Mouse (Mus musculus) forebrain, embryonic 13.5 days (tissue): ENCODE results near the gene Sfmbt2. TPM values are rescaled to one million over a fixed set of nuclear protein-coding genes. Genes with fewer than 3 reads are reported as not detected.

Source experiments
- ATAC-seq: fragments of 200-750 bp; cut with Nextera tagmentation; 2 replicates; pipeline ENCODE4 v1.8.0; 2017
- H3K27ac ChIP-seq: fragments of 300-500 bp; sonication (generic); 2 replicates; pipeline ENCODE4 v1.5.1; 2015; ENCODE audit warnings: inconsistent platforms, mild to moderate bottlenecking, moderate library complexity
- H3K27me3 ChIP-seq: fragments of 300-500 bp; sonication (generic); 2 replicates; pipeline ENCODE4 v1.6.1; 2015; ENCODE audit warnings: mild to moderate bottlenecking, inconsistent platforms
- H3K36me3 ChIP-seq: fragments of 300-500 bp; sonication (generic); 2 replicates; pipeline ENCODE4 v1.6.1; 2015; ENCODE audit warnings: mild to moderate bottlenecking, inconsistent platforms; ENCODE audit not compliant: poor library complexity, severe bottlenecking
- H3K4me1 ChIP-seq: fragments of 300-500 bp; sonication (generic); 2 replicates; pipeline ENCODE4 v1.6.1; 2015; ENCODE audit warnings: inconsistent platforms
- H3K4me2 ChIP-seq: fragments of 300-500 bp; sonication (generic); 2 replicates; pipeline ENCODE4 v1.6.1; 2015; ENCODE audit warnings: inconsistent platforms, mild to moderate bottlenecking, moderate library complexity
- H3K4me3 ChIP-seq: fragments of 300-500 bp; sonication (generic); 2 replicates; pipeline ENCODE4 v1.5.1; 2015; ENCODE audit warnings: mild to moderate bottlenecking, inconsistent platforms
- H3K9ac ChIP-seq: fragments of 300-500 bp; sonication (generic); 2 replicates; pipeline ENCODE4 v1.6.1; 2015; ENCODE audit warnings: mild to moderate bottlenecking, inconsistent platforms
- H3K9me3 ChIP-seq: fragments of 300-500 bp; sonication (generic); replicated peaks from 2 replicates; pipeline ENCODE4 v1.6.1; 2016; ENCODE audit warnings: inconsistent platforms
- WGBS: fragments of 180-500 bp; shearing (Covaris S2); methylation state at CpG from one replicate; pipeline ENCODE4 v1.1.7; 2015; 5-methylcytosine and 5-hydroxymethylcytosine counted together
- microRNA counts: library from miRNA; unstranded; fragments of <30 nt; microRNA quantifications from one replicate; lab custom pipeline; 2016
- microRNA-seq: library from miRNA; unstranded; fragments of <30 nt; microRNA quantifications from one replicate; pipeline ENCODE4, GENCODE M21; 2016
- polyA plus RNA-seq: library from polyadenylated mRNA; unstranded; fragments of >200 nt; fragmentation: Nextera tagmentation; extraction: Ambion mirVana; gene quantifications from 2 replicates; pipeline ENCODE4 v1.2.1, GENCODE M21; 2015

The Sfmbt2 gene
- polyA plus RNA-seq, 1 experiment from 2014 or later: 1.8 TPM

GRCm38 (mm10) chr2:10575962-10576740 lies 205.8 kb downstream of the Sfmbt2 start:
- 88% methylated on average over 3 of the region's 3 CpGs for WGBS
- H3K4me2 ChIP-seq: no peak overlapping the region
- H3K4me1 ChIP-seq: no peaks in the 10 kb centered on the region
- H3K9me3 ChIP-seq: no peaks in the 10 kb centered on the region
- no peak overlapping the region for H3K4me3 ChIP-seq
- H3K36me3 ChIP-seq: no peaks in the 10 kb centered on the region
- H3K27ac ChIP-seq: no peak overlapping the region
- ATAC-seq: no peak
- no peaks in the 10 kb centered on the region for H3K27me3 ChIP-seq
- no peak overlapping the region for H3K9ac ChIP-seq

- 30% methylated on average over 4 of the region's 4 CpGs for WGBS
These were observed 212.4 kb downstream of the Sfmbt2 start for GRCm38 (mm10) chr2:10582673-10583072.

GRCm38 (mm10) chr2:10583103-10583502 lies 212.8 kb downstream of the Sfmbt2 start:
- Histone ChIP-seq H3K4me2 (no peak overlapping the region), H3K9ac (no peak overlapping the region), H3K4me1 (no peaks in the 10 kb centered on the region), H3K36me3 (no peaks in the 10 kb centered on the region), H3K4me3 (no peak overlapping the region), H3K27me3 (no peaks in the 10 kb centered on the region), H3K9me3 (no peaks in the 10 kb centered on the region), H3K27ac (no peak overlapping the region)
- 44% methylated on average over 5 of the region's 5 CpGs for WGBS
- ATAC-seq: no peak

More at GRCm38 (mm10) chr2:10582673-10583072, 212.4 kb downstream of the Sfmbt2 start:
- Histone ChIP-seq H3K4me3 (no peak overlapping the region), H3K9me3 (no peaks in the 10 kb centered on the region), H3K4me2 (no peak overlapping the region), H3K9ac (no peak overlapping the region), H3K27ac (no peak overlapping the region), H3K27me3 (no peaks in the 10 kb centered on the region), H3K36me3 (no peaks in the 10 kb centered on the region), H3K4me1 (no peaks in the 10 kb centered on the region)
- ATAC-seq: no peak

- no peak overlapping the region for H3K9ac ChIP-seq
- no peaks in the 10 kb centered on the region for H3K4me1 ChIP-seq
- H3K27ac ChIP-seq: no peak overlapping the region
- no peak overlapping the region for H3K4me2 ChIP-seq
- 80% methylated on average over 5 of the region's 5 CpGs for WGBS
- no peak for ATAC-seq
- no peaks in the 10 kb centered on the region for H3K36me3 ChIP-seq
- H3K9me3 ChIP-seq: no peaks in the 10 kb centered on the region
- H3K4me3 ChIP-seq: no peak overlapping the region
- no peaks in the 10 kb centered on the region for H3K27me3 ChIP-seq
These were observed 221.0 kb downstream of the Sfmbt2 start for GRCm38 (mm10) chr2:10591310-10591709.

- H3K4me1 ChIP-seq: no peaks in the 10 kb centered on the region
- H3K4me3 ChIP-seq: no peak overlapping the region
- H3K9me3 ChIP-seq: no peaks in the 10 kb centered on the region
- H3K27ac ChIP-seq: no peak overlapping the region
- H3K9ac ChIP-seq: no peak overlapping the region
- H3K36me3 ChIP-seq: no peaks in the 10 kb centered on the region
- H3K27me3 ChIP-seq: no peaks in the 10 kb centered on the region
- ATAC-seq: no peak
- WGBS: 54% methylated on average over 2 of the region's 2 CpGs
- H3K4me2 ChIP-seq: no peak overlapping the region
These were observed 245.2 kb downstream of the Sfmbt2 start for GRCm38 (mm10) chr2:10615500-10615899.

MicroRNA genes within 50 kb of the gene (microRNA counts, 519-probe panel; counts per million panel counts)
- microRNA mmu-miR-297a+mmu-miR-466f+mmu-miR-669b (lab: Ali Mortazavi, UCI): 177 counts per million, percentile 53 among the panel's probes with 10 or more counts
- microRNA mmu-miR-297b-3p (lab: Ali Mortazavi, UCI): 177 counts per million, percentile 53 among the panel's probes with 10 or more counts
- 177 counts per million, percentile 53 among the panel's probes with 10 or more counts for microRNA mmu-miR-297b-5p (lab: Ali Mortazavi, UCI)
- 2,044 counts per million, percentile 58 among the panel's probes with 10 or more counts for microRNA mmu-miR-297c (lab: Ali Mortazavi, UCI)
- 3,902 counts per million, percentile 76 among the panel's probes with 10 or more counts for microRNA mmu-miR-466a-3p+mmu-miR-466b-3-3p (lab: Ali Mortazavi, UCI)
- 177 counts per million, percentile 53 among the panel's probes with 10 or more counts for microRNA mmu-miR-466a-5p+mmu-miR-466e-5p (lab: Ali Mortazavi, UCI)
- microRNA mmu-miR-466c-5p (lab: Ali Mortazavi, UCI): 177 counts per million, percentile 53 among the panel's probes with 10 or more counts
- 177 counts per million, percentile 53 among the panel's probes with 10 or more counts for microRNA mmu-miR-466d-3p (lab: Ali Mortazavi, UCI)
- microRNA mmu-miR-466d-5p (lab: Ali Mortazavi, UCI): 177 counts per million, percentile 53 among the panel's probes with 10 or more counts
- 177 counts per million, percentile 53 among the panel's probes with 10 or more counts for microRNA mmu-miR-466f-5p (lab: Ali Mortazavi, UCI)
- 3,360 counts per million, percentile 71 among the panel's probes with 10 or more counts for microRNA mmu-miR-466g (lab: Ali Mortazavi, UCI)
- 177 counts per million, percentile 53 among the panel's probes with 10 or more counts for microRNA mmu-miR-466h (lab: Ali Mortazavi, UCI)
- microRNA mmu-miR-466l (lab: Ali Mortazavi, UCI): 177 counts per million, percentile 53 among the panel's probes with 10 or more counts
- microRNA mmu-miR-467a (lab: Ali Mortazavi, UCI): 1,857 counts per million, percentile 57 among the panel's probes with 10 or more counts
- microRNA mmu-miR-467b (lab: Ali Mortazavi, UCI): 177 counts per million, percentile 53 among the panel's probes with 10 or more counts
- 1,493 counts per million, percentile 55 among the panel's probes with 10 or more counts for microRNA mmu-miR-467c (lab: Ali Mortazavi, UCI)
- microRNA mmu-miR-467d (lab: Ali Mortazavi, UCI): 177 counts per million, percentile 53 among the panel's probes with 10 or more counts
- microRNA mmu-miR-467e (lab: Ali Mortazavi, UCI): 177 counts per million, percentile 53 among the panel's probes with 10 or more counts
- microRNA mmu-miR-669a (lab: Ali Mortazavi, UCI): 3,295 counts per million, percentile 69 among the panel's probes with 10 or more counts
- microRNA mmu-miR-669e (lab: Ali Mortazavi, UCI): 177 counts per million, percentile 53 among the panel's probes with 10 or more counts
- microRNA mmu-miR-669f (lab: Ali Mortazavi, UCI): 4,126 counts per million, percentile 80 among the panel's probes with 10 or more counts
- microRNA mmu-miR-669g (lab: Ali Mortazavi, UCI): 177 counts per million, percentile 53 among the panel's probes with 10 or more counts
- 177 counts per million, percentile 53 among the panel's probes with 10 or more counts for microRNA mmu-miR-669h-5p (lab: Ali Mortazavi, UCI)
- 177 counts per million, percentile 53 among the panel's probes with 10 or more counts for microRNA mmu-miR-669i (lab: Ali Mortazavi, UCI)
- microRNA mmu-miR-669j (lab: Ali Mortazavi, UCI): 177 counts per million, percentile 53 among the panel's probes with 10 or more counts
- microRNA mmu-miR-669m (lab: Ali Mortazavi, UCI): 177 counts per million, percentile 53 among the panel's probes with 10 or more counts
- 644 counts per million, percentile 54 among the panel's probes with 10 or more counts for microRNA mmu-miR-669o (lab: Ali Mortazavi, UCI)

Small RNAs within 50 kb of the gene (microRNA-seq; reads per million reads assigned to microRNA genes)
- not detected for gene Gm22051
- not detected for gene Gm22072
- gene Gm22091: not detected
- gene Gm22166: not detected
- not detected for gene Gm22239
- not detected for gene Gm22626
- gene Gm22635: not detected
- not detected for gene Gm22677
- not detected for gene Gm22678
- not detected for gene Gm22775
- 1.1 reads per million for gene Gm22925
- gene Gm23108: not detected
- gene Gm23288: not detected
- gene Gm23542: not detected
- not detected for gene Gm23569
- gene Gm23571: not detected
- not detected for gene Gm23578
- gene Gm23651: not detected
- not detected for gene Gm23988
- not detected for gene Gm24028
- not detected for gene Gm24167
- not detected for gene Gm24315
- not detected for gene Gm24342
- gene Gm24488: not detected
- not detected for gene Gm24640
- gene Gm24673: not detected
- not detected for gene Gm24761
- not detected for gene Gm24806
- not detected for gene Gm25022
- gene Gm25158: not detected
- not detected for gene Gm25263
- not detected for gene Gm25285
- not detected for gene Gm25316
- not detected for gene Gm25451
- not detected for gene Gm25673
- not detected for gene Gm25680
- gene Gm25701: not detected
- not detected for gene Gm25753
- gene Gm25943: not detected
- gene Gm26060: not detected
- gene Gm26073: not detected
- not detected for gene Gm26092
- gene Gm26156: not detected
- gene Gm26229: not detected
- gene Gm26398: not detected
- not detected for gene Gm26426
- not detected for gene Gm26431
- gene Gm26491: not detected
- gene Mir297a-2: 4.8 reads per million, percentile 14 among the genes with 10 or more reads in this experiment
- not detected for gene Mir297a-3
- not detected for gene Mir297a-4
- gene Mir297b: not detected
- not detected for gene Mir297c
- 1.1 reads per million for gene Mir466
- gene Mir466b-1: not detected
- gene Mir466b-2: not detected
- not detected for gene Mir466b-3
- gene Mir466b-4: not detected
- not detected for gene Mir466b-5
- not detected for gene Mir466b-6
- not detected for gene Mir466b-7
- gene Mir466b-8: not detected
- gene Mir466c-1: not detected
- not detected for gene Mir466c-2
- gene Mir466d: not detected
- not detected for gene Mir466e
- not detected for gene Mir466f-1
- gene Mir466f-2: not detected
- gene Mir466f-3: not detected
- gene Mir466g: not detected
- gene Mir466h: 1.3 reads per million
- gene Mir466l: not detected
- gene Mir466m: not detected
- gene Mir466n: 20.9 reads per million, percentile 30 among the genes with 10 or more reads in this experiment
- gene Mir466o: not detected
- gene Mir466p: not detected
- not detected for gene Mir467a-1
- not detected for gene Mir467a-10
- gene Mir467a-2: not detected
- not detected for gene Mir467a-3
- not detected for gene Mir467a-4
- not detected for gene Mir467a-5
- gene Mir467a-6: not detected
- not detected for gene Mir467a-7
- gene Mir467a-8: not detected
- not detected for gene Mir467a-9
- gene Mir467b: 1.3 reads per million
- 1,244 reads per million, percentile 80 among the genes with 10 or more reads in this experiment for gene Mir467c
- 915 reads per million, percentile 77 among the genes with 10 or more reads in this experiment for gene Mir467d
- gene Mir467e: 1,037 reads per million, percentile 78 among the genes with 10 or more reads in this experiment
- gene Mir669a-1: not detected
- gene Mir669a-10: not detected
- not detected for gene Mir669a-11
- not detected for gene Mir669a-12
- gene Mir669a-2: not detected
- not detected for gene Mir669a-3
- gene Mir669a-4: not detected
- not detected for gene Mir669a-5
- gene Mir669a-6: not detected
- gene Mir669a-7: not detected
- gene Mir669a-8: not detected
- gene Mir669a-9: not detected
- not detected for gene Mir669b
- gene Mir669c: 79.1 reads per million, percentile 47 among the genes with 10 or more reads in this experiment
- not detected for gene Mir669d
- not detected for gene Mir669d-2
- 22.5 reads per million, percentile 32 among the genes with 10 or more reads in this experiment for gene Mir669e
- gene Mir669f: 1.3 reads per million
- gene Mir669g: not detected
- gene Mir669h: 3.8 reads per million, percentile 9 among the genes with 10 or more reads in this experiment
- gene Mir669i: not detected
- not detected for gene Mir669j
- gene Mir669k: not detected
- gene Mir669l: 254 reads per million, percentile 63 among the genes with 10 or more reads in this experiment
- not detected for gene Mir669m-1
- not detected for gene Mir669m-2
- 342 reads per million, percentile 67 among the genes with 10 or more reads in this experiment for gene Mir669o
- gene Mir669p-1: not detected
- not detected for gene Mir669p-2

Other genes starting within 250 kb of the Sfmbt2 start
- 0.41 and 0.53 TPM in 2 replicates for gene Itih2, start 239.1 kb upstream of the Sfmbt2 start, polyA plus RNA-seq
- gene Itih5, start 216.9 kb upstream of the Sfmbt2 start, polyA plus RNA-seq: 2.0 and 2.4 TPM in 2 replicates